ENCODE assay signal across 29 mouse cellular contexts in the genomic region with DNA sequence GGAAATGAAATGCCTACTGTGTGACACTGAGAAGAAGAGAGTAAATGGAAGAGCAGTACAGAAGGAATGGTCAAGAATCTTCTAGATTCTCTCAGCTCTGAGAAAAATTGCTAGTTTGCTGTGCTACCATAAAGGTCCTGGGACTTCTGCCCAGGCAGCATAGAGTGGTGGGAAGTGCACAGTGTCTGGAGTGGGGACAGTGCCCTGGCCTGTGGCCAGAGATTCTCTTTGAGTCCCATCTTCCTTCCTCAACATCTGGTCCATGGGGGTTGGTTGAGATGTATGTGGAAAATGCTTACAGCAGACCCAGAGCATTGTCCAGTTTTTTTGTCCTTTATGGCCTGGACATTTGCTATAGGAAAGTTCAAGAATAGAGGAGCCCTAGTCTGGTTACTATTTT.
DNase-seq lines count a peak whose midpoint lies in the region; ATAC-seq and TF ChIP-seq lines count a peak whose summit lies in the region.
"Had no signal": no experiment of that assay in that cellular context is flagged by ENCODE, and none has a peak within 500 bp of the region (broad histone marks: within the 10 kb centered on the region; RNA-seq: fewer than 3 reads in every experiment).

No protein-coding gene starts in this region.

- DNase-seq in forebrain, embryonic 11.5 days (ENCODE audit: low spot score) = peak; percentile 20
- no peak for DNase-seq in forebrain, postnatal 0 days
- DNase-seq in kidney, postnatal 10 days = peak; percentile 26
- DNase-seq in kidney, postnatal 36 days = no peak
- DNase-seq in lung, postnatal 0 days (ENCODE audit: low spot score) = no peak
- DNase-seq in thymus, postnatal 14 days = peak; percentile 1
- DNase-seq in thymus, postnatal 10 days (ENCODE audit: low spot score in 2 of 2) = no peak
- DNase-seq: adrenal gland, adult 8-10 months; adrenal gland, postnatal 25 days; cerebellum, adult 11-12 months; cerebellum, adult 8-10 months; cerebellum, postnatal 10 days; cerebellum, postnatal 36 days; embryo, embryonic 11 days; gastrocnemius, adult 2 months; gastrocnemius, postnatal 14 days; heart, adult 11 months; heart, postnatal 10 days; heart, postnatal 36 days had no signal

- no peak for TF ChIP-seq EP300 in lung, postnatal 0 days (IDR thresholded peaks at IDR 0.05)

- TF ChIP-seq CTCF in forebrain, postnatal 0 days (IDR thresholded peaks at IDR 0.05; ENCODE audit: low read depth) = no peak
- no peak for TF ChIP-seq CTCF in lung, postnatal 0 days (IDR thresholded peaks at IDR 0.05)

- H3K4me2 ChIP-seq in forebrain, embryonic 11.5 days (ENCODE audit: low read depth, low read length, severe bottlenecking) = no peak overlapping the region
- H3K4me2 ChIP-seq in forebrain, postnatal 0 days (ENCODE audit: low read depth) = no peak overlapping the region
- no peak overlapping the region for H3K4me2 ChIP-seq in lung, embryonic 15.5 days
- H3K4me2 ChIP-seq in lung, postnatal 0 days (replicated peaks; ENCODE audit: low read depth, low read length) = no peak overlapping the region
- H3K4me2 ChIP-seq: embryonic facial prominence, embryonic 13.5 days; forebrain, embryonic 13.5 days; heart, embryonic 12.5 days; heart, embryonic 15.5 days; hindbrain, embryonic 14.5 days had no signal

- H3K4me1 ChIP-seq in forebrain, embryonic 11.5 days (replicated peaks; ENCODE audit: control insufficient read depth, insufficient read depth, low read length) = no peaks in the 10 kb centered on the region
- H3K4me1 ChIP-seq in forebrain, postnatal 0 days (ENCODE audit: insufficient read depth) = no peaks in the 10 kb centered on the region
- H3K4me1 ChIP-seq in lung, embryonic 15.5 days = peaks cover 15% of the 10 kb centered on the region
- no peaks in the 10 kb centered on the region for H3K4me1 ChIP-seq in lung, postnatal 0 days (ENCODE audit: insufficient read depth, low read depth, low read length)
- H3K4me1 ChIP-seq: forebrain, embryonic 13.5 days; heart, embryonic 12.5 days; heart, embryonic 15.5 days had no signal

- H3K9me3 ChIP-seq in forebrain, embryonic 11.5 days (ENCODE audit: control insufficient read depth, low read length) = no peaks in the 10 kb centered on the region
- H3K9me3 ChIP-seq in forebrain, postnatal 0 days (ENCODE audit: low read length) = no peaks in the 10 kb centered on the region
- no peaks in the 10 kb centered on the region for H3K9me3 ChIP-seq in lung, embryonic 15.5 days
- H3K9me3 ChIP-seq in lung, postnatal 0 days (ENCODE audit: low read length) = no peaks in the 10 kb centered on the region; the same call in 1 of the 2 replicates
- H3K9me3 ChIP-seq: embryonic facial prominence, embryonic 10.5 days; embryonic facial prominence, embryonic 13.5 days; heart, embryonic 12.5 days; heart, embryonic 15.5 days had no signal

- no peak overlapping the region for H3K27ac ChIP-seq in forebrain, embryonic 11.5 days (ENCODE audit: low read depth, low read length)
- H3K27ac ChIP-seq in forebrain, postnatal 0 days (ENCODE audit: low read depth, low read length) = no peak overlapping the region
- H3K27ac ChIP-seq in lung, embryonic 15.5 days = no peak overlapping the region
- no peak overlapping the region for H3K27ac ChIP-seq in lung, postnatal 0 days (ENCODE audit: low read length)
- H3K27ac ChIP-seq: embryonic facial prominence, embryonic 10.5 days; embryonic facial prominence, embryonic 13.5 days; forebrain, embryonic 13.5 days; gastrocnemius, adult 2 months; heart, embryonic 15.5 days; hindbrain, embryonic 14.5 days had no signal

- no peak overlapping the region for H3K4me3 ChIP-seq in forebrain, embryonic 11.5 days (ENCODE audit: low read depth, low read length)
- no peak overlapping the region for H3K4me3 ChIP-seq in forebrain, postnatal 0 days (ENCODE audit: low read depth, low read length)
- H3K4me3 ChIP-seq in lung, embryonic 15.5 days = no peak overlapping the region
- no peak overlapping the region for H3K4me3 ChIP-seq in lung, postnatal 0 days (ENCODE audit: low read depth, low read length)
- H3K4me3 ChIP-seq: embryonic facial prominence, embryonic 10.5 days; embryonic facial prominence, embryonic 13.5 days; erythroblast, embryonic 14.5 days; forebrain, embryonic 13.5 days; gastrocnemius, adult 2 months; heart, embryonic 12.5 days; heart, embryonic 15.5 days had no signal

- H3K36me3 ChIP-seq in forebrain, embryonic 11.5 days (ENCODE audit: control insufficient read depth, insufficient read depth, low read length) = no peaks in the 10 kb centered on the region
- no peaks in the 10 kb centered on the region for H3K36me3 ChIP-seq in forebrain, postnatal 0 days (ENCODE audit: insufficient read depth)
- H3K36me3 ChIP-seq in lung, embryonic 15.5 days = no peaks in the 10 kb centered on the region
- no peaks in the 10 kb centered on the region for H3K36me3 ChIP-seq in lung, postnatal 0 days (ENCODE audit: insufficient read depth, low read length)
- H3K36me3 ChIP-seq: heart, embryonic 12.5 days; heart, embryonic 15.5 days had no signal

- H3K27me3 ChIP-seq in forebrain, embryonic 11.5 days (ENCODE audit: control insufficient read depth, insufficient read depth, low read length) = no peaks in the 10 kb centered on the region
- no peaks in the 10 kb centered on the region for H3K27me3 ChIP-seq in forebrain, postnatal 0 days (ENCODE audit: insufficient read depth, low read length)
- H3K27me3 ChIP-seq in lung, embryonic 15.5 days = no peaks in the 10 kb centered on the region
- H3K27me3 ChIP-seq in lung, postnatal 0 days (replicated peaks; ENCODE audit: insufficient read depth, low read length) = no peaks in the 10 kb centered on the region
- H3K27me3 ChIP-seq: embryonic facial prominence, embryonic 13.5 days; forebrain, embryonic 13.5 days; heart, embryonic 12.5 days; heart, embryonic 15.5 days had no signal

- no peak overlapping the region for H3K9ac ChIP-seq in forebrain, embryonic 11.5 days (ENCODE audit: low read length)
- no peak overlapping the region for H3K9ac ChIP-seq in forebrain, postnatal 0 days
- H3K9ac ChIP-seq in lung, embryonic 15.5 days = no peak overlapping the region
- no peak overlapping the region for H3K9ac ChIP-seq in lung, postnatal 0 days (replicated peaks; ENCODE audit: low read depth)
- H3K9ac ChIP-seq: embryonic facial prominence, embryonic 13.5 days; forebrain, embryonic 13.5 days; heart, embryonic 12.5 days; heart, embryonic 15.5 days; hindbrain, embryonic 14.5 days had no signal

- no peak for ATAC-seq in forebrain, embryonic 11.5 days (replicated peaks; ENCODE audit: low FRiP score)
- no peak for ATAC-seq in forebrain, postnatal 0 days
- peak; percentile 48; the same call in 1 of the 2 replicates for ATAC-seq in lung, embryonic 15.5 days (ENCODE audit: borderline replicate concordance, extremely low read depth, low FRiP score, low TSS enrichment)
- no peak for ATAC-seq in lung, postnatal 0 days
- ATAC-seq: activated CD4-positive, CD25-positive, alpha-beta regulatory T cell, adult 4 months; forebrain, embryonic 13.5 days; forebrain, embryonic 16.5 days had no signal

Comparison
In these comparisons a context has a peak if more than half of its experiments do, and no peak if none do; other contexts are left out.
1. DNase-seq: peak in forebrain, embryonic 11.5 days (single experiment), kidney, postnatal 10 days (single experiment) and thymus, postnatal 14 days (single experiment); none in forebrain, postnatal 0 days (single experiment), kidney, postnatal 36 days (0 of 2), lung, postnatal 0 days (single experiment) and thymus, postnatal 10 days (0 of 2).